Mouse (Mus musculus): ENCODE measurements around the gene Sla2.
"Not testable (repeated sequence)": the region's sequence is repeated elsewhere in the genome, so short reads cannot be mapped to it uniquely, and the experiment has no call there.

The Sla2 gene

GRCm38 (mm10) chr2:156839319-156840191 lies 47.4 kb downstream of the Sla2 start, which contains the start of gene Tgif2:
Gene Tgif2 (plus strand): TSS chr2:156840007.
- peak; percentile 91 for DNase-seq (ENCODE audit: low read depth)

GRCm38 (mm10) chr2:156838839-156839238 lies 48.2 kb downstream of the Sla2 start:
- DNase-seq (ENCODE audit: low read depth) = no peak

GRCm38 (mm10) chr2:156834336-156834735 lies 52.7 kb downstream of the Sla2 start:
- DNase-seq (ENCODE audit: low read depth) = no peak

GRCm38 (mm10) chr2:156825128-156825527 lies 61.9 kb downstream of the Sla2 start:
- DNase-seq (ENCODE audit: low read depth) = not testable (repeated sequence)

Data from naive thymus-derived CD4-positive, alpha-beta T cell, adult 2 months (primary cell).